8 mouse cellular contexts compared by ENCODE assay signal in genomic region chr7:101821571-101822501, GRCm38 (mm10). TPM values are rescaled to one million over a fixed set of nuclear protein-coding genes. Genes with fewer than 3 reads are reported as not detected.
DNase-seq lines count a peak whose midpoint lies in the region; TF ChIP-seq lines count a peak whose summit lies in the region.

No protein-coding gene starts in this region.

- 2% methylated on average over 71 of the region's 71 CpGs for WGBS in thymus, adult 2 months
- WGBS in small intestine, adult 2 months = under 1% methylated on average over 71 of the region's 71 CpGs

- intact Hi-C loops in heart, postnatal 10 days (cut with DNase I) = loop anchor here (5.0 kb wide), 1 partner anchor 145 kb away; no protein-coding TSS in a partner anchor

- H3K4me3 ChIP-seq in thymus, adult 2 months (ENCODE audit: control insufficient read depth, insufficient read depth, low read length) = peak overlapping the region; percentile 34
- H3K4me3 ChIP-seq in embryonic fibroblast, embryonic 13.5 days (ENCODE audit: insufficient read depth, low read length) = no peak overlapping the region
- peak overlapping the region; percentile 53 for H3K4me3 ChIP-seq in small intestine, adult 2 months (ENCODE audit: low read depth, low read length)

- no peak overlapping the region for H3K27ac ChIP-seq in thymus, adult 2 months (ENCODE audit: control insufficient read depth, insufficient read depth, low read length)
- H3K27ac ChIP-seq in embryonic fibroblast, embryonic 13.5 days (ENCODE audit: insufficient read depth, low read length) = no peak overlapping the region
- H3K27ac ChIP-seq in small intestine, adult 2 months (ENCODE audit: insufficient read depth, low read depth, low read length) = no peak overlapping the region

- DNase-seq in thymus, adult 2 months = peak; percentile 23
- DNase-seq in thymus, adult 18-20 months = no peak
- DNase-seq in heart, postnatal 10 days = peak; percentile 80 to 85
- DNase-seq in kidney, postnatal 10 days = peak; percentile 67
- DNase-seq in lung, postnatal 36 days = peak; percentile 59
- no peak for DNase-seq in layer of hippocampus, adult 9-11 months

- no peak for TF ChIP-seq CTCF in thymus, adult 2 months (IDR thresholded peaks at IDR 0.05; ENCODE audit: borderline replicate concordance, control insufficient read depth, extremely low read depth, insufficient read depth, low read length, poor library complexity)
- no peak for TF ChIP-seq CTCF in embryonic fibroblast, embryonic 13.5 days (IDR thresholded peaks at IDR 0.05; ENCODE audit: borderline replicate concordance, insufficient read depth, low read length)
- TF ChIP-seq CTCF in small intestine, adult 2 months (IDR thresholded peaks at IDR 0.05; ENCODE audit: extremely low read depth, insufficient read length, insufficient replicate concordance, low read depth, low read length) = no peak

- no peaks in the 10 kb centered on the region for H3K36me3 ChIP-seq in thymus, adult 2 months (ENCODE audit: control insufficient read depth, insufficient read depth, low read length)
- peaks cover 29% of the 10 kb centered on the region for H3K36me3 ChIP-seq in small intestine, adult 2 months (ENCODE audit: control insufficient read depth, insufficient read depth, low read length)

- TF ChIP-seq POLR2A in thymus, adult 2 months (IDR thresholded peaks at IDR 0.05; ENCODE audit: control insufficient read depth, extremely low read depth, insufficient read depth, low read length, poor library complexity) = no peak
- peak; percentile 34; the same call in 1 of the 2 replicates for TF ChIP-seq POLR2A in embryonic fibroblast, embryonic 13.5 days (IDR thresholded peaks at IDR 0.05; ENCODE audit: low read depth, low read length)
- no peak for TF ChIP-seq POLR2A in small intestine, adult 2 months (IDR thresholded peaks at IDR 0.05; ENCODE audit: low read depth, low read length)

- H3K4me1 ChIP-seq in thymus, adult 2 months (replicated peaks; ENCODE audit: control insufficient read depth, insufficient read depth, low read length) = peaks cover 13% of the 10 kb centered on the region
- no peaks in the 10 kb centered on the region for H3K4me1 ChIP-seq in embryonic fibroblast, embryonic 13.5 days (ENCODE audit: control insufficient read depth, insufficient read depth, low read length)
- peaks cover 20% of the 10 kb centered on the region for H3K4me1 ChIP-seq in small intestine, adult 2 months (ENCODE audit: control insufficient read depth, insufficient read depth, insufficient read length, low read length)

- peaks cover 31% of the 10 kb centered on the region for H3K27me3 ChIP-seq in thymus, adult 2 months (ENCODE audit: control insufficient read depth, insufficient read depth, low read length)
- peaks cover 47% of the 10 kb centered on the region for H3K27me3 ChIP-seq in small intestine, adult 2 months (ENCODE audit: control insufficient read depth, insufficient read depth, low read length)

RNA-seq across cellular contexts. Expression of gene Phox2a, which starts 3.7 kb away (rescaled TPM):
- polyA plus RNA-seq in thymus, adult 2 months (2012; rRNA removed) = 0.14 TPM in 1 of 2 replicates, not detected in the other
- polyA plus RNA-seq in embryonic fibroblast, embryonic 13.5 days (2011; ENCODE audit: insufficient read length, low read depth, missing spikeins) = not detected in 2 replicates
- total RNA-seq in heart, postnatal 10 days (2021) = under 1 TPM; 0.42 to 0.48 TPM
- 0.52 and 0.61 TPM in 2 replicates for polyA plus RNA-seq in small intestine, adult 2 months (2012; rRNA removed)

RNA-seq across cellular contexts. Expression of gene Inppl1, which starts 16.2 kb away (rescaled TPM):
- 30.4 and 30.6 TPM in 2 replicates for polyA plus RNA-seq in thymus, adult 2 months (2012; rRNA removed)
- polyA plus RNA-seq in embryonic fibroblast, embryonic 13.5 days (2011; ENCODE audit: insufficient read length, low read depth, missing spikeins) = 61.7 and 73.8 TPM in 2 replicates
- total RNA-seq in heart, postnatal 10 days (2021) = 100 to 1,000 TPM; 135 to 140 TPM
- 53.0 and 108 TPM in 2 replicates for polyA plus RNA-seq in small intestine, adult 2 months (2012; rRNA removed)

RNA-seq across cellular contexts. Expression of gene Folr2, which starts 35.2 kb away (rescaled TPM):
- polyA plus RNA-seq in thymus, adult 2 months (2012; rRNA removed) = 6.4 and 9.3 TPM in 2 replicates
- polyA plus RNA-seq in embryonic fibroblast, embryonic 13.5 days (2011; ENCODE audit: insufficient read length, low read depth, missing spikeins) = 0.74 TPM in 1 of 2 replicates, not detected in the other
- 1 to 10 TPM; 2.3 to 3.8 TPM for total RNA-seq in heart, postnatal 10 days (2021)
- polyA plus RNA-seq in small intestine, adult 2 months (2012; rRNA removed) = 0.52 and 7.5 TPM in 2 replicates

RNA-seq across cellular contexts. Expression of gene Anapc15, which starts 41.7 kb away (rescaled TPM):
- polyA plus RNA-seq in thymus, adult 2 months (2012; rRNA removed) = 77.1 and 103 TPM in 2 replicates
- 43.2 and 47.1 TPM in 2 replicates for polyA plus RNA-seq in embryonic fibroblast, embryonic 13.5 days (2011; ENCODE audit: insufficient read length, low read depth, missing spikeins)
- 10 to 100 TPM; 21.5 to 28.7 TPM for total RNA-seq in heart, postnatal 10 days (2021)
- polyA plus RNA-seq in small intestine, adult 2 months (2012; rRNA removed) = 13.2 and 22.6 TPM in 2 replicates

RNA-seq across cellular contexts. Expression of gene Folr1, which starts 48.8 kb away (rescaled TPM):
- 0.70 and 0.86 TPM in 2 replicates for polyA plus RNA-seq in thymus, adult 2 months (2012; rRNA removed)
- 0.56 and 1.5 TPM in 2 replicates for polyA plus RNA-seq in embryonic fibroblast, embryonic 13.5 days (2011; ENCODE audit: insufficient read length, low read depth, missing spikeins)
- total RNA-seq in heart, postnatal 10 days (2021) = 1 to 10 TPM in 1 of 2 experiments, under 1 TPM in 1; 0.72 to 1.2 TPM
- polyA plus RNA-seq in small intestine, adult 2 months (2012; rRNA removed) = 0.84 and 0.85 TPM in 2 replicates

Comparison
In these comparisons a context has a peak if more than half of its experiments do, and no peak if none do; other contexts are left out.
1. DNase-seq: peak in thymus, adult 2 months (single experiment), heart, postnatal 10 days (2 of 2), kidney, postnatal 10 days (single experiment) and lung, postnatal 36 days (single experiment); none in thymus, adult 18-20 months (0 of 2) and layer of hippocampus, adult 9-11 months (single experiment).